Mouse (Mus musculus) natural killer cell, adult 2 months (primary cell): Measurements from ENCODE around the gene Efna2.

ENCODE experiments used
- DNase-seq, 2 experiments: peaks; one replicate each; pipeline ENCODE4 v3.0.0; 2022; ENCODE audit warnings: low spot score in 2 of 2

Efna2 gene

GRCm38 (mm10) chr10:80227877-80228775 is 48.8 kb downstream of the Efna2 start:
- no peak for DNase-seq

- no peak for DNase-seq
Measured at GRCm38 (mm10) chr10:80236145-80236825, 57.0 kb downstream of the Efna2 start.

GRCm38 (mm10) chr10:80237020-80237419 is 57.7 kb downstream of the Efna2 start:
- no peak for DNase-seq

- DNase-seq = no peak
Measured at GRCm38 (mm10) chr10:80238306-80238705, 59.0 kb downstream of the Efna2 start.
